Mouse (Mus musculus): ENCODE measurements at regions not wholly inside any gene's neighbourhood (a gene's known extent, or its start where the extent isn't known, plus 50 kb on each side); places are given as distances from the start of the nearest gene placed in this dataset.

DNA sequence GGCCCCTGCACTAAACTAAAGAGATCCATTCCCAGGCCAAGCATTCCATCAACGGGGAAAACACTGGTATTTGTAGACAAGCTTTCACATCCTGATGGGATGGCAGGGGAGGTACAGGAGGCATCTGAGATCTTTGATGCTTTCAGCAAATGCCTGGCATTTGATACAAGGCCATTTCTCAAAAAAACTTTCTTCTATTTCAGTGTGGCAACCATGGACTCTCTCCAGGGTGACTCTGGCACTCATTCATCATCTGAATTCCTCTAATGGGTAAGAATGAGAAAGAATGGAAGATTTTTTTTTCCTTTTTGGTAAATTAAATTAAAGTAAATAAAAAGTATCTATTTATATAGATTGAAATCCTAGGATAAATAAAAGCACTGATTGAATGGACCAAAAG is 281.8 kb upstream of the Far2 start:
- TF ChIP-seq CTCF (IDR thresholded peaks at IDR 0.05; ENCODE audit: low read depth) (no peak), EP300 (IDR thresholded peaks at IDR 0.05; ENCODE audit: low read depth) (no peak)
- DNase-seq (ENCODE audit: low read depth in 3 of 3, low spot score in 3 of 3) = no peak
- H3K9ac ChIP-seq (replicated peaks) = no peak overlapping the region
- no peaks in the 10 kb centered on the region for H3K9me3 ChIP-seq (ENCODE audit: control insufficient read depth, low read length)
- H3K4me3 ChIP-seq (ENCODE audit: insufficient read depth in 1 of 2, low read depth in 2 of 2, low read length in 2 of 2) = no peak overlapping the region
- no peak overlapping the region for H3K27ac ChIP-seq
- H3K4me1 ChIP-seq (replicated peaks; ENCODE audit: control insufficient read depth in 2 of 2, insufficient read depth in 2 of 2, low read length in 1 of 2) = 0 out of 4 replicates have a peak, but pooled peaks cover 0 to under 1% of the 10 kb centered on the region in 2 experiments
- no peaks in the 10 kb centered on the region for H3K36me3 ChIP-seq (replicated peaks; ENCODE audit: control insufficient read depth, insufficient read depth, low read depth)
- H3K4me2 ChIP-seq (ENCODE audit: low read depth) = no peak overlapping the region
- WGBS (ENCODE audit: insufficient replicate concordance) = 52% methylated on average over 1 of the region's 1 CpGs
- no peak for ATAC-seq (ENCODE audit: insufficient read depth)
- H3K27me3 ChIP-seq (ENCODE audit: control insufficient read depth, insufficient read depth, low read length) = no peaks in the 10 kb centered on the region

DNA sequence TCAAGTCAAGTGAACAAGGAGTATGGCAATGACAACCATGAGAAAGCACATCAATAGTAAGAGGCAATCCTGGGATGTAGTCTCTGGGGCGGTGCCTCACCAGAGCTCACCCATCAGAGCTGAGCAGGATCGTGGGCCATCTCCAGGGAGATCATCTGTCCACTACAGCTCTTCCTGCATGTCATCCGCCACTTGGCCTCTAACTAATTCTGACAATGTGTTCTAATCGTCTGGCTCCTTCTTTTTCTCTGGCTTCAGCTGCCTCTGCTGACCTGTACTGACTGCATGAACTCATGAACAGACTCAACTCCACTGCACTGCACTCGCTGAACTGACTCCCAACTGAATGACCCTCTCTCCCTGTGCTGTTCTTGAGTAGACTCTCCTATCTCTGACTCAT is 277.9 kb upstream of the Far2 start:
- Histone ChIP-seq H3K4me3 (ENCODE audit: insufficient read depth in 1 of 2, low read depth in 2 of 2, low read length in 2 of 2) (no peak overlapping the region), H3K9me3 (ENCODE audit: control insufficient read depth, low read length) (no peaks in the 10 kb centered on the region), H3K36me3 (replicated peaks; ENCODE audit: control insufficient read depth, insufficient read depth, low read depth) (no peaks in the 10 kb centered on the region)

DNA sequence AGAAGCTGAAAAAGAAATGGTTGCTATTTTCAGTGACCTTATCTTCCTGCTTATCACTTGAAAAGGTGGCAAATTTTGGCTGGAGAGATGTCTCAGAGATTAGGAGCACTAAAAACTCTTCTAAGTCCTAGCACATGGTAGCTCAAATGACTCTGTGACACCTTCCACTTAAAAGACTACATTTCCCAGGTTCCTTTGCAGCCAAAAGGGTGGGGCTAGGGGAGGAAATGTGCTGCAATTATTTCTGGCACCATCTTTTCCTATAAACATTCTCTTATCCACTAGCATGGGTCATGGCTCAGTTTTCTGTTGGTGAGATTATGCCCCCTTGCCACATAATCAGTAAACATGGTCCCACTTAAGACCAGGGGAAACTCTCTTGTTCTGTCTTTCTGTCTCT is 277.0 kb upstream of the Far2 start:
- no peaks in the 10 kb centered on the region for H3K4me1 ChIP-seq (replicated peaks; ENCODE audit: control insufficient read depth in 2 of 2, insufficient read depth in 2 of 2, low read length in 1 of 2)
- H3K27ac ChIP-seq = no peak overlapping the region
- ATAC-seq (ENCODE audit: insufficient read depth) (no peak), DNase-seq (ENCODE audit: low read depth in 3 of 3, low spot score in 3 of 3) (no peak)
- no peak overlapping the region for H3K9ac ChIP-seq (replicated peaks)
- H3K4me3 ChIP-seq (ENCODE audit: insufficient read depth in 1 of 2, low read depth in 2 of 2, low read length in 2 of 2) = no peak overlapping the region
- H3K9me3 ChIP-seq (ENCODE audit: control insufficient read depth, low read length) = no peaks in the 10 kb centered on the region
- H3K36me3 ChIP-seq (replicated peaks; ENCODE audit: control insufficient read depth, insufficient read depth, low read depth) = no peaks in the 10 kb centered on the region
- H3K4me2 ChIP-seq (ENCODE audit: low read depth) = no peak overlapping the region
- no peaks in the 10 kb centered on the region for H3K27me3 ChIP-seq (ENCODE audit: control insufficient read depth, insufficient read depth, low read length)
- no peak for TF ChIP-seq EP300 (IDR thresholded peaks at IDR 0.05; ENCODE audit: low read depth)
- TF ChIP-seq CTCF (IDR thresholded peaks at IDR 0.05; ENCODE audit: low read depth) = no peak

More for the DNA sequence above, 277.9 kb upstream of the Far2 start:
- Histone ChIP-seq H3K4me1 (replicated peaks; ENCODE audit: control insufficient read depth in 2 of 2, insufficient read depth in 2 of 2, low read length in 1 of 2) (no peaks in the 10 kb centered on the region), H3K9ac (replicated peaks) (no peak overlapping the region), H3K27ac (no peak overlapping the region), H3K27me3 (ENCODE audit: control insufficient read depth, insufficient read depth, low read length) (no peaks in the 10 kb centered on the region), H3K4me2 (ENCODE audit: low read depth) (no peak overlapping the region)
- TF ChIP-seq EP300 (IDR thresholded peaks at IDR 0.05; ENCODE audit: low read depth) = no peak
- TF ChIP-seq CTCF (IDR thresholded peaks at IDR 0.05; ENCODE audit: low read depth) = no peak
- ATAC-seq (ENCODE audit: insufficient read depth) = no peak
- WGBS (ENCODE audit: insufficient replicate concordance) = 46% methylated on average over 5 of the region's 5 CpGs
- no peak for DNase-seq (ENCODE audit: low read depth in 3 of 3, low spot score in 3 of 3)

DNA sequence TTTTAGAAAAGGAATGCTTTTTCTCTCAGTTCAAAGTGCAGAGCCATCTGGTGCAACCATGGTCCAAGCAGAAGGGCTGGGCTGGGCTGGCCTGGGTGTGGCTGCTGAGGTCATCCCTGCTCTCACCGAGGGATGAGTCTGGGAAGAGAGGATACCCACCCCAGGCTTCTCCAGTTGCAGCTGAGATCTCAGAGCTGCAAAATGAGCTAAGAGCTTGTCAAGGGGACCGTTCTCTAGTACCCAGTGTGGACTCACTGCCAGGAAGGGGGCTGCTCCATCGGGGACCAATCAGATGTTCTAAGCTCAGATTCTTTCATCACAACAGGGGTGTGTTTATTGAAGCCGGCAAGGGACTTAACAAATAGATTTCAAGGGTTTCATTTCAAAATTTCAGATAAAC is 275.6 kb upstream of the Far2 start:
- no peak for ATAC-seq (ENCODE audit: insufficient read depth)
- no peak overlapping the region for H3K4me2 ChIP-seq (ENCODE audit: low read depth)
- no peaks in the 10 kb centered on the region for H3K4me1 ChIP-seq (replicated peaks; ENCODE audit: control insufficient read depth in 2 of 2, insufficient read depth in 2 of 2, low read length in 1 of 2)
- no peak overlapping the region for H3K4me3 ChIP-seq (ENCODE audit: insufficient read depth in 1 of 2, low read depth in 2 of 2, low read length in 2 of 2)
- H3K36me3 ChIP-seq (replicated peaks; ENCODE audit: control insufficient read depth, insufficient read depth, low read depth) = no peaks in the 10 kb centered on the region
- TF ChIP-seq CTCF (IDR thresholded peaks at IDR 0.05; ENCODE audit: low read depth) (no peak), EP300 (IDR thresholded peaks at IDR 0.05; ENCODE audit: low read depth) (no peak)
- H3K27ac ChIP-seq = no peak overlapping the region
- 36% methylated on average over 4 of the region's 4 CpGs for WGBS (ENCODE audit: insufficient replicate concordance)
- no peak overlapping the region for H3K9ac ChIP-seq (replicated peaks)
- no peaks in the 10 kb centered on the region for H3K9me3 ChIP-seq (ENCODE audit: control insufficient read depth, low read length)
- no peak for DNase-seq (ENCODE audit: low read depth in 3 of 3, low spot score in 3 of 3)
- no peaks in the 10 kb centered on the region for H3K27me3 ChIP-seq (ENCODE audit: control insufficient read depth, insufficient read depth, low read length)

DNA sequence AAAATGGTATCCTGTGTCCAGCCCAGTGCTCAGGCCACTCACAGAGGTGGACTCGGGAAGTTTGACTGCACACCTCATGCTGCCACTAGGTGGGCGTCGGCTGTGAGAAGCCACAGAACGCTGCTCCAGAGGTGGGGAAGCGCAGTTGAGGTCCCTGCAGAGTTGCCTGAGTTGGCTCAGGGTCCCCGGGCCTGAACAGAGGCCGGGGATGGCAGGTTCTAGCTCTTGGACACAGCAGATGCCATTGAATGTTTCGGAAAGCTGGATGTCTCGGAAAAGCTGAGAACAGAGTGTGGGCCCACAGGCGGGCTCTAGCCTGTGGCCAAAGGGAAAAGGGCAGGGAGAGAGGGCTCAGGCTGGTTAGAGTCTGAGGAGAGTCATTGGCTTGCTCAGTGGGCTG is 273.2 kb upstream of the Far2 start:
- H3K9me3 ChIP-seq (ENCODE audit: control insufficient read depth, low read length) = no peaks in the 10 kb centered on the region
- DNase-seq (ENCODE audit: low read depth in 3 of 3, low spot score in 3 of 3) (no peak), ATAC-seq (ENCODE audit: insufficient read depth) (no peak)
- H3K4me2 ChIP-seq (ENCODE audit: low read depth) = no peak overlapping the region
- WGBS (ENCODE audit: insufficient replicate concordance) = 55% methylated on average over 10 of the region's 10 CpGs
- H3K9ac ChIP-seq (replicated peaks) = no peak overlapping the region
- no peak overlapping the region for H3K4me3 ChIP-seq (ENCODE audit: insufficient read depth in 1 of 2, low read depth in 2 of 2, low read length in 2 of 2)
- no peaks in the 10 kb centered on the region for H3K4me1 ChIP-seq (replicated peaks; ENCODE audit: control insufficient read depth in 2 of 2, insufficient read depth in 2 of 2, low read length in 1 of 2)
- H3K36me3 ChIP-seq (replicated peaks; ENCODE audit: control insufficient read depth, insufficient read depth, low read depth) = no peaks in the 10 kb centered on the region
- H3K27ac ChIP-seq = no peak overlapping the region
- no peak for TF ChIP-seq EP300 (IDR thresholded peaks at IDR 0.05; ENCODE audit: low read depth)
- TF ChIP-seq CTCF (IDR thresholded peaks at IDR 0.05; ENCODE audit: low read depth) = no peak
- no peaks in the 10 kb centered on the region for H3K27me3 ChIP-seq (ENCODE audit: control insufficient read depth, insufficient read depth, low read length)

All from liver, embryonic 14.5 days (tissue).